Mouse (Mus musculus) T-cell, adult 2 months (primary cell): Measurements from ENCODE around the gene Ttc21b.
A peak's percentile ranks its signal among the peaks of the same experiment; 100 is the strongest.
"Not testable (repeated sequence)": the region's sequence is repeated elsewhere in the genome, so short reads cannot be mapped to it uniquely, and the experiment has no call there.

Experiments
- DNase-seq: peaks from one replicate; pipeline ENCODE4 v3.0.0; 2022; ENCODE audit warnings: low spot score

Ttc21b gene

GRCm38 (mm10) chr2:66256220-66257131, at the start of gene Ttc21b:
TSS of gene Ttc21b (minus strand) at chr2:66256617.
- DNase-seq, result peak; percentile 80

GRCm38 (mm10) chr2:66272551-66272950, 16.1 kb upstream of the Ttc21b start:
- DNase-seq, result no peak

- DNase-seq, result no peak
These were observed 12.4 kb downstream of the Ttc21b start for GRCm38 (mm10) chr2:66244013-66244412.

GRCm38 (mm10) chr2:66240334-66240733, 16.1 kb downstream of the Ttc21b start:
- DNase-seq, result no peak

- DNase-seq, result no peak
These were observed 17.5 kb downstream of the Ttc21b start for GRCm38 (mm10) chr2:66238886-66239285.

- DNase-seq, result no peak
These were observed 35.5 kb downstream of the Ttc21b start for GRCm38 (mm10) chr2:66220954-66221353.

GRCm38 (mm10) chr2:66209875-66210274, 46.5 kb downstream of the Ttc21b start:
- no peak for DNase-seq

GRCm38 (mm10) chr2:66209353-66209752, 47.1 kb downstream of the Ttc21b start:
- DNase-seq, result no peak

- no peak for DNase-seq
These were observed 49.6 kb downstream of the Ttc21b start for GRCm38 (mm10) chr2:66206796-66207195.

- no peak for DNase-seq
These were observed 52.2 kb downstream of the Ttc21b start for GRCm38 (mm10) chr2:66204218-66204617.

- DNase-seq, result no peak
These were observed 56.2 kb downstream of the Ttc21b start for GRCm38 (mm10) chr2:66200195-66200594.

- no peak for DNase-seq
These were observed 64.7 kb downstream of the Ttc21b start for GRCm38 (mm10) chr2:66191691-66192100.

GRCm38 (mm10) chr2:66190157-66190556, 66.3 kb downstream of the Ttc21b start:
- DNase-seq, result no peak

- DNase-seq, result not testable (repeated sequence)
These were observed 67.2 kb downstream of the Ttc21b start for GRCm38 (mm10) chr2:66189197-66189596.

GRCm38 (mm10) chr2:66187520-66187919, 68.9 kb downstream of the Ttc21b start:
- DNase-seq, result no peak

GRCm38 (mm10) chr2:66184431-66185164, 71.8 kb downstream of the Ttc21b start:
- no peak for DNase-seq

- DNase-seq, result no peak
These were observed 76.1 kb downstream of the Ttc21b start for GRCm38 (mm10) chr2:66180293-66180692.

GRCm38 (mm10) chr2:66179782-66180181, 76.6 kb downstream of the Ttc21b start:
- no peak for DNase-seq

GRCm38 (mm10) chr2:66178848-66179215, 77.6 kb downstream of the Ttc21b start:
- no peak for DNase-seq

- no peak for DNase-seq
These were observed 78.2 kb downstream of the Ttc21b start for GRCm38 (mm10) chr2:66177886-66178847.

GRCm38 (mm10) chr2:66177017-66177416, 79.4 kb downstream of the Ttc21b start:
- DNase-seq, result no peak

- DNase-seq, result no peak
These were observed 83.3 kb downstream of the Ttc21b start for GRCm38 (mm10) chr2:66173134-66173533.
